Mouse (Mus musculus) limb, embryonic 11.5 days (tissue): Measurements from ENCODE around the gene Ankrd52. TPM values are rescaled to one million over a fixed set of nuclear protein-coding genes. Genes with fewer than 3 reads are reported as not detected.

Experiments
- ATAC-seq: fragments of 200-750 bp; cut with Nextera tagmentation; 2 replicates; pipeline ENCODE4 v1.8.0; 2017; ENCODE audit warnings: low read depth; ENCODE audit not compliant: insufficient number of reproducible peaks, low FRiP score, low TSS enrichment
- DNase-seq: peaks from one replicate; pipeline ENCODE4 v3.0.0-alpha.2; 2015; ENCODE audit warnings: low spot score
- H3K27ac ChIP-seq: fragments of 300-500 bp; sonication (generic); replicated peaks from 2 replicates; pipeline ENCODE4 v1.5.1; 2014; ENCODE audit warnings: low read depth, mild to moderate bottlenecking, low read length
- H3K27me3 ChIP-seq: fragments of 300-500 bp; sonication (generic); 2 replicates; pipeline ENCODE4 v1.6.1; 2014; ENCODE audit warnings: mild to moderate bottlenecking, low read length, mixed read lengths; ENCODE audit not compliant: control insufficient read depth, insufficient read depth
- H3K36me3 ChIP-seq: fragments of 300-500 bp; sonication (generic); 2 replicates; pipeline ENCODE4 v1.6.1; 2014; ENCODE audit warnings: mild to moderate bottlenecking, low read length, moderate library complexity, mixed read lengths; ENCODE audit not compliant: control insufficient read depth, insufficient read depth
- H3K4me1 ChIP-seq: fragments of 300-500 bp; sonication (generic); 2 replicates; pipeline ENCODE4 v1.6.1; 2014; ENCODE audit warnings: low read length, mixed read lengths; ENCODE audit not compliant: control insufficient read depth, insufficient read depth
- H3K4me2 ChIP-seq: fragments of 300-500 bp; sonication (generic); 2 replicates; pipeline ENCODE4 v1.6.1; 2014; ENCODE audit warnings: low read depth, mild to moderate bottlenecking, moderate library complexity; ENCODE audit not compliant: severe bottlenecking
- H3K4me3 ChIP-seq: fragments of 300-500 bp; sonication (generic); 2 replicates; pipeline ENCODE4 v1.5.1; 2014; ENCODE audit warnings: low read depth, low read length
- H3K9ac ChIP-seq: fragments of 300-500 bp; sonication (generic); 2 replicates; pipeline ENCODE4 v1.6.1; 2014; ENCODE audit warnings: mild to moderate bottlenecking, low read length
- H3K9me3 ChIP-seq: fragments of 300-500 bp; sonication (generic); 2 replicates; pipeline ENCODE4 v1.6.1; 2016; ENCODE audit warnings: low read length; ENCODE audit not compliant: control insufficient read depth
- WGBS: fragments of 180-500 bp; shearing (Covaris S2); extraction: QIAGEN DNeasy Blood & Tissue Kit; methylation state at CpG from one replicate; pipeline ENCODE4 v1.1.7; 2014; 5-methylcytosine and 5-hydroxymethylcytosine counted together
- polyA plus RNA-seq: library from polyadenylated mRNA; unstranded; fragments of >200 nt; fragmentation: Nextera tagmentation; extraction: Ambion mirVana; gene quantifications from 2 replicates; pipeline ENCODE4 v1.2.1, GENCODE M21; 2014

Gene Ankrd52
- polyA plus RNA-seq, 1 experiment from 2014 or later, result 12.0 TPM

DNA sequence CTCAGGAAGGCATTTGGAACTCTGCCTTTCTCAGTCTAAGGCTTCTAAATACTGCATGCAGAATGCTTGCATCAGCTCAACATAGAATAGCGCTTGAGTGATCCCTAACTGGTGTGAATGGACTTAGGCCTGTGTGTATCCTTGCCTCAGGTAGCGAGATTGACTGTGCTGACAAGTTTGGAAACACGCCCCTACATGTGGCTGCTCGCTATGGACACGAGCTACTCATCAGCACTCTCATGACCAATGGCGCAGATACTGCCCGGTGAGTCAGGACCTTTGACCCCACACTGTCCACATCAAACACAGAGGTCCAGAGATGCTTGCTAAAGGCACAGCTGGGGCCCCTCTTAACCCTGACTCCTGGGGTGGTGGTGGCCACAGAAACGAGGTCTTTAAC is 5.6 kb downstream of the Ankrd52 start:
- Histone ChIP-seq H3K4me1 (peaks cover 10% of the 10 kb centered on the region; the same call in 1 of the 2 replicates), H3K36me3 (peaks cover 50% of the 10 kb centered on the region), H3K4me3 (no peak overlapping the region), H3K9me3 (no peaks in the 10 kb centered on the region), H3K27me3 (no peaks in the 10 kb centered on the region), H3K4me2 (no peak overlapping the region), H3K9ac (no peak overlapping the region), H3K27ac (no peak overlapping the region)
- 86% methylated on average over 8 of the region's 8 CpGs for WGBS
- no peak for ATAC-seq
- no peak for DNase-seq

DNA sequence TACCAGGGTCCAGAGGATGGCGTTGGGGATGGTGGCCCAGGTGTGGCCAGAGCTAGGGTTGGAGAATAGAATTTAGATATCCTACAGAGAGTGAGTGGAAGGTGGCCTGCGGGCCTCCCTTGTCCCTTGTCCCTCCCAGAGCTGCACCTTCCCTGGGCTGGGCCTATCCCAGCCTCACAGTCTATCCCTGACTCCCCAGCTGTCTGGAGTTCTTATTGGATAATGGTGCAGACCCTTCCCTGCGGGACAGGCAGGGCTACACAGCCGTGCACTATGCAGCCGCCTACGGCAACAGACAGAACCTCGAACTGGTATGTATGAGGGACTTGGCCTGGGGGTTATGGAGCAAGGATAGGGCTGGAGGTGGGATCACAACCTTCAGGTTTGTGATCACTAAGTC is 9.0 kb downstream of the Ankrd52 start:
- Histone ChIP-seq H3K27me3 (no peaks in the 10 kb centered on the region), H3K4me3 (no peak overlapping the region), H3K27ac (no peak overlapping the region), H3K4me2 (no peak overlapping the region), H3K9ac (no peak overlapping the region), H3K4me1 (no peaks in the 10 kb centered on the region), H3K36me3 (peaks cover 67% of the 10 kb centered on the region), H3K9me3 (no peaks in the 10 kb centered on the region)
- ATAC-seq (no peak), DNase-seq (no peak)
- WGBS, result 95% methylated on average over 7 of the region's 7 CpGs

GRCm38 (mm10) chr10:128388941-128389340 is 12.0 kb downstream of the Ankrd52 start:
- DNase-seq, result no peak
- ATAC-seq, result no peak

DNA sequence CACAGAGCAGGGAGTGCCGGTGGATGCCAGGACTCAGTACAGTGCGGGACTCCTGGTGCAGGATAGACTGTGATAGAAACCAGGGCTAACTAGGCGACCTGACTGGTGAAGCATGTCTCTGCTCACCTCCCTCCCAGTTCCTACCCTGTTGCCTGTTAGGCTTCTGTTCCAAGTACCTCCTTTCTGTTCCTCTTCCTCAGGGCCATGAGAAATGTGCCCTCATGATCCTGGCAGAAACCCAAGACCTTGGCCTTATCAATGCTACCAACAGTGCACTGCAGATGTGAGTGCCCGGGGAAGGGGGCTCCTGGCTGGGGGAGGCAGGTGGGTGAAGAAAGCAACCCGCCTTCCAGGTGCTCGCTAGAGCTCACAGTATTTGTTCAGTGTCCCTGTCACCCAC is 12.7 kb downstream of the Ankrd52 start:
- peaks cover 54% of the 10 kb centered on the region for H3K36me3 ChIP-seq
- H3K27ac ChIP-seq, result no peak overlapping the region
- DNase-seq, result no peak
- WGBS, result 92% methylated on average over 6 of the region's 6 CpGs
- no peak overlapping the region for H3K9ac ChIP-seq
- no peak for ATAC-seq
- no peaks in the 10 kb centered on the region for H3K9me3 ChIP-seq
- H3K4me2 ChIP-seq, result no peak overlapping the region
- H3K27me3 ChIP-seq, result no peaks in the 10 kb centered on the region
- no peaks in the 10 kb centered on the region for H3K4me1 ChIP-seq
- H3K4me3 ChIP-seq, result no peak overlapping the region

More at GRCm38 (mm10) chr10:128388941-128389340, 12.0 kb downstream of the Ankrd52 start:
- Histone ChIP-seq H3K4me2 (no peak overlapping the region), H3K9ac (no peak overlapping the region), H3K4me3 (no peak overlapping the region), H3K9me3 (no peaks in the 10 kb centered on the region), H3K27ac (no peak overlapping the region), H3K36me3 (peaks cover 57% of the 10 kb centered on the region), H3K4me1 (no peaks in the 10 kb centered on the region), H3K27me3 (no peaks in the 10 kb centered on the region)
- 93% methylated on average over 14 of the region's 14 CpGs for WGBS

GRCm38 (mm10) chr10:128390366-128390765 is 13.5 kb downstream of the Ankrd52 start:
- Histone ChIP-seq H3K36me3 (peaks cover 52% of the 10 kb centered on the region), H3K27ac (no peak overlapping the region), H3K4me2 (no peak overlapping the region), H3K9ac (no peak overlapping the region), H3K4me1 (no peaks in the 10 kb centered on the region), H3K4me3 (no peak overlapping the region), H3K9me3 (no peaks in the 10 kb centered on the region), H3K27me3 (no peaks in the 10 kb centered on the region)
- no peak for DNase-seq
- WGBS, result 92% methylated on average over 12 of the region's 12 CpGs
- no peak for ATAC-seq

GRCm38 (mm10) chr10:128391850-128392249 is 14.9 kb downstream of the Ankrd52 start:
- Histone ChIP-seq H3K9me3 (no peaks in the 10 kb centered on the region), H3K4me2 (no peak overlapping the region), H3K4me3 (no peak overlapping the region), H3K36me3 (peaks cover 44% of the 10 kb centered on the region), H3K27ac (no peak overlapping the region), H3K4me1 (no peaks in the 10 kb centered on the region), H3K9ac (no peak overlapping the region), H3K27me3 (no peaks in the 10 kb centered on the region)
- 79% methylated on average over 6 of the region's 6 CpGs for WGBS
- DNase-seq, result no peak
- ATAC-seq, result no peak

DNA sequence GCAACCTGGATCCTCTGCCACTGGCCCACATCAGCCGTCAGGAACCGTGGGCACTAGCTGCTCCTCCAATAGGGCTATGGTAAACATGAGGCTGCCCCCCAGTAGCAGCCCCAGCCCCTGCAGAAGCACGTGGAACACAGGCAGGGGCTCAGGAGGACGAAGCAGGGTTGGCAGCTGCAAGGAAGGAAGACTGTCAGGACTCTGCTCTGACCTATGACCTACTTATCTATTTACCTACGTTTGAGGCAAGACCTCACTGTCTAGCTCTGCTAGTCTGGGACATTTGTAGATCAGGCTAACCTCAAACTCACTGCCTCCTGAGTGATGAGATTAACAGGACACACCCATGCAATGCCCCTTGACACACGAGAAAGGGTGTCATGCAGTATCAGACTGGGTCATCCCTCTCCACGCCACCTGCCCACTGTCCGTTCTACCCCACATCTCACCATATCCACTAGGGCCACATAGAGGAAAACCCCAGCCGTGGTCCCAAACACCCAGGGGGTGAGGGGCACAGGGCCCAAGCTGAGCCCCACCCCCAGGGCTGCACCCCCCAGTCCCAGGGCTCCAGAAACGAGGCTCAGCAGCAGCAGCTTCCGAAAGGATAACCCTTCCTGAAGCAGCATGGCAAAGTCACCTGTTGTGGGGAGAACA is 19.2 kb downstream of the Ankrd52 start:
- H3K9ac ChIP-seq, result no peak overlapping the region
- H3K4me2 ChIP-seq, result no peak overlapping the region
- no peaks in the 10 kb centered on the region for H3K27me3 ChIP-seq
- 73% methylated on average over 11 of the region's 11 CpGs for WGBS
- DNase-seq, result no peak
- no peak for ATAC-seq
- H3K4me1 ChIP-seq, result peaks cover 5% of the 10 kb centered on the region; the same call in 1 of the 2 replicates
- H3K27ac ChIP-seq, result no peak overlapping the region
- H3K9me3 ChIP-seq, result no peaks in the 10 kb centered on the region
- peaks cover 9% of the 10 kb centered on the region for H3K36me3 ChIP-seq
- no peak overlapping the region for H3K4me3 ChIP-seq

GRCm38 (mm10) chr10:128396716-128397264 is 19.9 kb downstream of the Ankrd52 start:
- no peak overlapping the region for H3K27ac ChIP-seq
- DNase-seq (no peak), ATAC-seq (no peak)
- H3K4me2 ChIP-seq, result no peak overlapping the region
- 70% methylated on average over 10 of the region's 10 CpGs for WGBS
- H3K27me3 ChIP-seq, result no peaks in the 10 kb centered on the region
- H3K4me3 ChIP-seq, result no peak overlapping the region
- H3K4me1 ChIP-seq, result peaks cover 5% of the 10 kb centered on the region; the same call in 1 of the 2 replicates
- H3K36me3 ChIP-seq, result peaks cover 6% of the 10 kb centered on the region
- no peak overlapping the region for H3K9ac ChIP-seq
- no peaks in the 10 kb centered on the region for H3K9me3 ChIP-seq
